Mouse (Mus musculus): ENCODE measurements at regions not wholly inside any gene's neighbourhood (a gene's known extent, or its start where the extent isn't known, plus 50 kb on each side); places are given as distances from the start of the nearest gene placed in this dataset.

GRCm38 (mm10) chr6:18670677-18671076 is 156.0 kb upstream of the Cttnbp2 start:
- 87% methylated on average over 1 of the region's 1 CpGs for WGBS
- no peak overlapping the region for H3K27ac ChIP-seq
- H3K9ac ChIP-seq (replicated peaks; ENCODE audit: low read length): no peak overlapping the region
- ATAC-seq (no peak), DNase-seq (ENCODE audit: low spot score) (no peak)
- no peak overlapping the region for H3K4me2 ChIP-seq (ENCODE audit: low read depth, low read length)
- H3K36me3 ChIP-seq (ENCODE audit: insufficient read depth, low read length): no peaks in the 10 kb centered on the region
- H3K27me3 ChIP-seq (ENCODE audit: insufficient read depth, low read length): no peaks in the 10 kb centered on the region
- H3K9me3 ChIP-seq (ENCODE audit: low read length): no peaks in the 10 kb centered on the region
- no peaks in the 10 kb centered on the region for H3K4me1 ChIP-seq (ENCODE audit: insufficient read depth, low read length)
- no peak overlapping the region for H3K4me3 ChIP-seq (ENCODE audit: low read length)
- no peak for TF ChIP-seq CTCF (IDR thresholded peaks at IDR 0.05; ENCODE audit: low read depth)

DNA sequence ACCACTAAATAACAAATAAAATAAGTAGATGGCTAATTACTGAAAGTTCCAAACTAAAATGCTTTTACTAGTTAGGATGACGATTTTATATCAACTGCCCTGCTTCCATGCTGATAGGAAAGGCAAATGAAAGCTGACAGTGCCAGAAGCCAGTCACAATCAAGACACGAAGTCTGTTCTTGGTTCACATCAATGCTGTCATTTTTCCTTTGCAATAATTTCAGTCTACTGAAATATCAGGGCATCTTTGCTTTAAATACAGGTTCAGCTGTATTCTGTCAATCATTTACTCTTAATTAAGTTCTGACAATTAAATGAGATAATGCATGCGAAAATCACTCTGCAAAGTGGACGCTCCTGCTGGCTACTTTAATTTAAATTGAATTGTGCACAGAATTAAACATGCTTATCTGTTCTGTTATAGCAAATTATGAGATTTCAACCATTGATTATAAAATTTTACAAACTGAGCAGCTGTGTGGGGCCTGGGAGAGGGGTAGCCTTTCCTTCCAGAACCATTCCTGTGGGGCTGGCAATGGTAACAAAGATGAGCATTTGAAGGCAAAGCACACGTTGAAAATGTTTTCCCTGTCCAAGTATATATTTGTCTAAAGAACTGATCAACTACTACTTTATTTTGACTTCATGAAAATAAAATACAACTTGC is 160.1 kb upstream of the Cttnbp2 start:
- DNase-seq (ENCODE audit: low spot score) (no peak), ATAC-seq (no peak)
- H3K36me3 ChIP-seq (ENCODE audit: insufficient read depth, low read length): no peaks in the 10 kb centered on the region
- no peaks in the 10 kb centered on the region for H3K4me1 ChIP-seq (ENCODE audit: insufficient read depth, low read length)
- H3K9me3 ChIP-seq (ENCODE audit: low read length): no peaks in the 10 kb centered on the region
- H3K9ac ChIP-seq (replicated peaks; ENCODE audit: low read length): no peak overlapping the region
- 40% methylated on average over 5 of the region's 5 CpGs for WGBS
- TF ChIP-seq CTCF (IDR thresholded peaks at IDR 0.05; ENCODE audit: low read depth): no peak
- H3K27me3 ChIP-seq (ENCODE audit: insufficient read depth, low read length): no peaks in the 10 kb centered on the region
- H3K4me3 ChIP-seq (ENCODE audit: low read length): no peak overlapping the region
- no peak overlapping the region for H3K27ac ChIP-seq
- no peak overlapping the region for H3K4me2 ChIP-seq (ENCODE audit: low read depth, low read length)

DNA sequence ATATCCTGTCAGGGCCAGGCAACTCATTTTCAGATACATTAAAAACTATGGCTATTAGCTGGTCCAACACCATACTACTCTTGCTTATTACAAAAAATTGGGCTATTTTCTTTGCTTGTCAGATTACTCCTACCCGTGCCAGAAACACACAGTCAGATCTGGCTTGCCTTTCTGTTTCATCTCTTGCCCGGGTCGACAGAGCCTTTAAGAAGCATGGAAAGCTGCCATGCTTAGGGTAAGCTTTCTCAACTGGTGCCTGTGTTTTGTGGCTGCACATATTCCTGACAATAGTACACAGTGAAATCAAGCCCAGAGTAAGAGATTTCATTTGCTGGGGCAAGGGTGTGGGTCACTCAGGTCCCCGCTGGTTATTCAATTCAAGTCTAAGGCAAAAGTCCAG is 162.5 kb upstream of the Cttnbp2 start:
- Histone ChIP-seq H3K9ac (replicated peaks; ENCODE audit: low read length) (no peak overlapping the region), H3K36me3 (ENCODE audit: insufficient read depth, low read length) (no peaks in the 10 kb centered on the region), H3K27ac (no peak overlapping the region), H3K4me3 (ENCODE audit: low read length) (no peak overlapping the region), H3K4me2 (ENCODE audit: low read depth, low read length) (no peak overlapping the region), H3K9me3 (ENCODE audit: low read length) (no peaks in the 10 kb centered on the region), H3K27me3 (ENCODE audit: insufficient read depth, low read length) (no peaks in the 10 kb centered on the region), H3K4me1 (ENCODE audit: insufficient read depth, low read length) (no peaks in the 10 kb centered on the region)
- DNase-seq (ENCODE audit: low spot score) (peak; percentile 20), ATAC-seq (no peak)
- no peak for TF ChIP-seq CTCF (IDR thresholded peaks at IDR 0.05; ENCODE audit: low read depth)
- WGBS: 63% methylated on average over 4 of the region's 4 CpGs

- Histone ChIP-seq H3K36me3 (ENCODE audit: insufficient read depth, low read length) (no peaks in the 10 kb centered on the region), H3K4me1 (ENCODE audit: insufficient read depth, low read length) (no peaks in the 10 kb centered on the region), H3K4me2 (ENCODE audit: low read depth, low read length) (no peak overlapping the region), H3K9me3 (ENCODE audit: low read length) (no peaks in the 10 kb centered on the region), H3K27ac (no peak overlapping the region), H3K27me3 (ENCODE audit: insufficient read depth, low read length) (no peaks in the 10 kb centered on the region), H3K4me3 (ENCODE audit: low read length) (no peak overlapping the region), H3K9ac (replicated peaks; ENCODE audit: low read length) (no peak overlapping the region)
- ATAC-seq: no peak
- no peak for DNase-seq (ENCODE audit: low spot score)
- no peak for TF ChIP-seq CTCF (IDR thresholded peaks at IDR 0.05; ENCODE audit: low read depth)
These were observed 166.1 kb upstream of the Cttnbp2 start for GRCm38 (mm10) chr6:18680712-18681111.

DNA sequence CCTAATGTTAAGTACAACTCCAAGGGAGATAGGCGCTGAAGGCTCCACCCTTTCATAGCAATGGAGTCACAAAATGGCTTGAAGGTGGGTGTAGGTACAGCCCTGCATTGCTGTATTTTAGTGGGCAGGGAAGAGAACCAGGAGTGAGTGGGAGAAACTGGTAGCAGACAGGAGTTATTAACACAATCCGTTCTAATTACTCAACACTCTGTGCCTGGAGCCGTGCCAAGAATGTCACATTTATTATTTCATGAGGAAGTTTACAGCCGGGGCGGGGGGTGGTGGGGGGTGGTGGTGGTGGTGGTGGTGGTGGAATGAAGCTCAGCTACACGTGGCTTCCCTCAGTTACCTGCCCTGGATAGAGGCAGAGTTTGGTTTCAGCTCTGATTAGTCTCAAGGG is 166.3 kb upstream of the Lsm8 start:
- Histone ChIP-seq H3K27me3 (ENCODE audit: insufficient read depth, low read length) (no peaks in the 10 kb centered on the region), H3K4me3 (ENCODE audit: low read length) (no peak overlapping the region), H3K9ac (replicated peaks; ENCODE audit: low read length) (no peak overlapping the region), H3K27ac (no peak overlapping the region), H3K4me2 (ENCODE audit: low read depth, low read length) (no peak overlapping the region), H3K4me1 (ENCODE audit: insufficient read depth, low read length) (no peaks in the 10 kb centered on the region), H3K36me3 (ENCODE audit: insufficient read depth, low read length) (no peaks in the 10 kb centered on the region), H3K9me3 (ENCODE audit: low read length) (no peaks in the 10 kb centered on the region)
- no peak for TF ChIP-seq CTCF (IDR thresholded peaks at IDR 0.05; ENCODE audit: low read depth)
- ATAC-seq (peak; percentile 38; the same call in 1 of the 2 replicates), DNase-seq (ENCODE audit: low spot score) (peak; percentile 47)
- WGBS: 50% methylated on average over 6 of the region's 6 CpGs

DNA sequence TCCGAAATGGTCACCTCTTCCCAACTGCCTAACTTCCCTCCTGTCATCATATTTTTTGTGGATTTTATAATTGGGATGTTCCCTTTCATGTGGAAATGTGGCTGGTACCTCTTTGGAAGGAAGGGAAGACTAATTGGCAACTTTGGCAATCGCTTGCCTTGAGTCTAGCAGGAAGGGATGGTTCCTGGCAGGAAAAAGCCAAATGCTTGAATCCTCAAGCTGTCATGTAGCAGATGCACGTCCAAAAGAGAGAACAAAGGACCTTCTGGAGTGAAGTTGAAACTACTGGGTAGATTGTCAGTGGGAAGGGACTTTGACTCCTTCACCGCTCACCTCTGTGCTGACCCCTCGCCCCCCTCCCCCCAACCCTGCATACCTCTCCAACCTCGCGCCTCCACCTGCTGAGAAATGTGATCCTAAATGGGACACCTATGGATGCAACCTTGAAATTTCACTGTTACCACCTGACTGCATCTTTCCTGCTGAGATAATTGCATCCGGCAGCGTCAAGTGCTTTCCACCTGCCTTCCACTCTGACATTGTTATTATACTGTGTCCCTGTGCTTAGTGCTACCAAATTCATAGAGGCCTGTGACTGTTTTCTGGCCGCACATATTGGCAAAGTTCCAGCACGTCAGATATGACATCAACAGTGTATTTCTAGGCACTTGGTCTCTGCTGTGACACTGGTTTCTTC is 159.6 kb upstream of the Lsm8 start:
- peak; percentile 83 for ATAC-seq
- 44% methylated on average over 11 of the region's 11 CpGs for WGBS
- H3K27ac ChIP-seq: peak overlapping the region; percentile 46; the same call in 1 of the 2 replicates

GRCm38 (mm10) chr6:18697536-18697935 is 150.8 kb upstream of the Lsm8 start:
- Histone ChIP-seq H3K9me3 (ENCODE audit: low read length) (no peaks in the 10 kb centered on the region), H3K9ac (replicated peaks; ENCODE audit: low read length) (no peak overlapping the region), H3K4me3 (ENCODE audit: low read length) (no peak overlapping the region), H3K27me3 (ENCODE audit: insufficient read depth, low read length) (no peaks in the 10 kb centered on the region), H3K4me2 (ENCODE audit: low read depth, low read length) (no peak overlapping the region), H3K27ac (no peak overlapping the region), H3K4me1 (ENCODE audit: insufficient read depth, low read length) (no peaks in the 10 kb centered on the region), H3K36me3 (ENCODE audit: insufficient read depth, low read length) (no peaks in the 10 kb centered on the region)
- DNase-seq (ENCODE audit: low spot score) (no peak), ATAC-seq (no peak)
- no peak for TF ChIP-seq CTCF (IDR thresholded peaks at IDR 0.05; ENCODE audit: low read depth)
- WGBS: 66% methylated on average over 5 of the region's 5 CpGs

More for the DNA sequence above, 159.6 kb upstream of the Lsm8 start:
- DNase-seq (ENCODE audit: low spot score): peak; percentile 78
- no peak for TF ChIP-seq CTCF (IDR thresholded peaks at IDR 0.05; ENCODE audit: low read depth)
- H3K36me3 ChIP-seq (ENCODE audit: insufficient read depth, low read length): no peaks in the 10 kb centered on the region
- H3K4me1 ChIP-seq (ENCODE audit: insufficient read depth, low read length): no peaks in the 10 kb centered on the region
- no peak overlapping the region for H3K4me3 ChIP-seq (ENCODE audit: low read length)
- no peaks in the 10 kb centered on the region for H3K9me3 ChIP-seq (ENCODE audit: low read length)
- H3K27me3 ChIP-seq (ENCODE audit: insufficient read depth, low read length): no peaks in the 10 kb centered on the region
- no peak overlapping the region for H3K9ac ChIP-seq (replicated peaks; ENCODE audit: low read length)
- H3K4me2 ChIP-seq (ENCODE audit: low read depth, low read length): 0 out of 2 replicates have a peak overlapping the region, but pooled peaks have one; percentile 11
